7 mouse cellular contexts compared by ENCODE assay signal in genomic region chr11:101125008-101125407, GRCm38 (mm10). TPM values are rescaled to one million over a fixed set of nuclear protein-coding genes. Genes with fewer than 3 reads are reported as not detected.
DNase-seq lines count a peak whose midpoint lies in the region; ATAC-seq lines count a peak whose summit lies in the region.
"Not testable (repeated sequence)": the region's sequence is repeated elsewhere in the genome, so short reads cannot be mapped to it uniquely, and the experiment has no call there.
"Had no signal": no experiment of that assay in that cellular context is flagged by ENCODE, and none has a peak within 500 bp of the region (broad histone marks: within the 10 kb centered on the region; RNA-seq: fewer than 3 reads in every experiment).

No protein-coding gene starts in this region.

- DNase-seq in cerebellum, adult 11-12 months: peak; percentile 61
- peak; percentile 58 for DNase-seq in cerebellum, adult 9-11 months
- peak; percentile 11 for DNase-seq in gastrocnemius, postnatal 25 days
- DNase-seq in heart, adult 11 months: peak; percentile 91

- H3K9ac ChIP-seq in limb, embryonic 15.5 days: not testable (repeated sequence)

- ATAC-seq in limb, embryonic 15.5 days (ENCODE audit: insufficient number of reproducible peaks, low FRiP score, low TSS enrichment, low read depth): 0 out of 2 replicates have a peak, but pooled peaks have one; percentile 21

- not testable (repeated sequence) for H3K27ac ChIP-seq in limb, embryonic 15.5 days

- H3K4me1 ChIP-seq in limb, embryonic 15.5 days: not testable (repeated sequence)

- peaks cover 43% of the 10 kb centered on the region for H3K36me3 ChIP-seq in limb, embryonic 15.5 days

- 92% methylated on average over 8 of the region's 9 CpGs for WGBS in limb, embryonic 15.5 days

- H3K4me2 ChIP-seq in limb, embryonic 15.5 days: not testable (repeated sequence)

- H3K9me3 ChIP-seq in limb, embryonic 15.5 days: not testable (repeated sequence)

- H3K4me3 ChIP-seq in limb, embryonic 15.5 days: not testable (repeated sequence)

- not testable (repeated sequence) for H3K27me3 ChIP-seq in limb, embryonic 15.5 days

RNA-seq across cellular contexts. Expression of gene Tubg1, which starts 5.3 kb away (rescaled TPM):
- total RNA-seq in gastrocnemius, postnatal 25 days (2021): 10 to 100 TPM; 22.8 to 23.4 TPM
- polyA plus RNA-seq in limb, embryonic 15.5 days (2015; fragmentation: Nextera tagmentation; extraction: Ambion mirVana): 62.7 and 65.6 TPM in 2 replicates

RNA-seq across cellular contexts. Expression of gene Retreg3, which starts 5.3 kb away (rescaled TPM):
- 10 to 100 TPM; 28.4 to 29.9 TPM for total RNA-seq in gastrocnemius, postnatal 25 days (2021)
- polyA plus RNA-seq in limb, embryonic 15.5 days (2015; fragmentation: Nextera tagmentation; extraction: Ambion mirVana): 20.6 and 28.0 TPM in 2 replicates

RNA-seq across cellular contexts. Expression of gene Psmc3ip, which starts 29.8 kb away (rescaled TPM):
- total RNA-seq in gastrocnemius, postnatal 25 days (2021): 1 to 10 TPM; 1.5 to 1.7 TPM
- polyA plus RNA-seq in limb, embryonic 15.5 days (2015; fragmentation: Nextera tagmentation; extraction: Ambion mirVana): 27.4 and 28.0 TPM in 2 replicates

RNA-seq across cellular contexts. Expression of gene Tubg2, which starts 30.7 kb away (rescaled TPM):
- 1 to 10 TPM; 2.7 to 2.8 TPM for total RNA-seq in gastrocnemius, postnatal 25 days (2021)
- 5.7 and 6.8 TPM in 2 replicates for polyA plus RNA-seq in limb, embryonic 15.5 days (2015; fragmentation: Nextera tagmentation; extraction: Ambion mirVana)
- total RNA-seq: G1E, MEL had no signal
- polyA plus RNA-seq: G1E had no signal

RNA-seq across cellular contexts. Expression of gene Mlx, which starts 37.9 kb away (rescaled TPM):
- total RNA-seq in gastrocnemius, postnatal 25 days (2021): 10 to 100 TPM in 1 of 2 experiments, 1 to 10 TPM in 1; 7.5 to 11.0 TPM
- 51.7 and 53.8 TPM in 2 replicates for polyA plus RNA-seq in limb, embryonic 15.5 days (2015; fragmentation: Nextera tagmentation; extraction: Ambion mirVana)

Comparison
In these comparisons a context has a peak if more than half of its experiments do, and no peak if none do; other contexts are left out.
1. DNase-seq: peak in every context shown above with its lines; median percentile 91 in heart, adult 11 months; 61 in cerebellum, adult 11-12 months; 58 in cerebellum, adult 9-11 months; 11 in gastrocnemius, postnatal 25 days.